Mouse (Mus musculus) lung, adult 2 months (tissue): ENCODE data around the gene Ddx5.
"Not testable (repeated sequence)": the region's sequence is repeated elsewhere in the genome, so short reads cannot be mapped to it uniquely, and the experiment has no call there.

Experiments used
- CTCF ChIP-seq: fragments of 200-500 bp; IDR thresholded peaks from 2 replicates; pipeline ENCODE4 v1.5.1; 2011; ENCODE audit warnings: mild to moderate bottlenecking, low read length, control low read depth; ENCODE audit not compliant: insufficient read depth
- POLR2A ChIP-seq: fragments of 200-500 bp; IDR thresholded peaks from 2 replicates; pipeline ENCODE4 v1.6.1; 2011; ENCODE audit warnings: low read depth, mild to moderate bottlenecking, control low read depth, low read length, borderline replicate concordance; ENCODE audit errors: extremely low read depth

DNA sequence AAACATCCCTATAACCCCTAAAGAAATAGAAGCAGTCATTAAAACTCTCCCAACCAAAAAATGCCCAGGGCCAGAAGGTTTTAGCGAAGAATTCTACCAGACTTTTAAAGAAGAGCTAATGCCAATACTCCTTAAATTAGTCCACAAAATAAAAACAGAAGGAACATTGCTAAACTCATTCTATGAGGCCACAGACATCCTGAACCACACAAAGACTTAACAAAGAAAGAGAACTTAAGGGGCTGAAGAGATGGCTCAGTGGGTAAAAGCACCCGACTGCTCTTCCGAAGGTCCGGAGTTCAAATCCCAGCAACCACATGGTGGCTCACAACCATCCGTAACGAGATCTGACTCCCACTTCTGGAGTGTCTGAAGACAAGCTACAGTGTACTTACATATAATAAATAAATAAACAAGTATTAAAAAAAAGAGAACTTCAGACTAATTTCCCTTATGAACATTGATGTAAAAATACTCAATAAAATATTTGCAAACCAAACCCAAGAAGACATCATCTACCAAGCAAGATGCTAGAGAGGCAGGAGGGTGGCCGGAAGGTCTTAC, 39.3 kb downstream of the Ddx5 start:
- TF ChIP-seq POLR2A, CTCF: not testable (repeated sequence)
